Mouse (Mus musculus) gastrocnemius, adult 18-20 months (tissue): ENCODE measurements at regions not wholly inside any gene's neighbourhood (a gene's known extent, or its start where the extent isn't known, plus 50 kb on each side); places are given as distances from the start of the nearest gene placed in this dataset.

Experiments used
- DNase-seq: peaks from one replicate; pipeline ENCODE4 v3.0.0; 2021; ENCODE audit warnings: low spot score

- no peak for DNase-seq
Measured at GRCm38 (mm10) chr13:82361379-82361778, 578.5 kb downstream of the Cetn3 start.

DNA sequence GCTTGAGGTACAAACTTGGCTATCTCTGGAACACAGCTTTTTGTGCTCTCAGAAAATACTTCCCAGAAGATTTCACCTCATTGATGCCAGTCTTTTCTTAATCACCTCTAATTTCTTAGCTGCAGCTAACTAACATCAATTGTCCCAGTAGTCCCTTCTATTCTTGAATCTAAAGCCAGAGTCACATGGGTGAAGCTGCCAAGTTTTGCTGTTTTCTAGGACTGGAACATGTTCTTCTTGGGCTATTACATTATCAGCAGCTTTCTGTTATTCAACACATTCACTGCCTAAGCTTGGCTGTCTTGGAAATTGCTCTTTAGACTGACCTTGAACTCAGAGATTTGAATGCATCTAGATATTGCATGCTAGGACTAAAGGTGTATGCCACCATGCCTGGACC is 583.9 kb downstream of the Cetn3 start:
- DNase-seq = no peak

DNA sequence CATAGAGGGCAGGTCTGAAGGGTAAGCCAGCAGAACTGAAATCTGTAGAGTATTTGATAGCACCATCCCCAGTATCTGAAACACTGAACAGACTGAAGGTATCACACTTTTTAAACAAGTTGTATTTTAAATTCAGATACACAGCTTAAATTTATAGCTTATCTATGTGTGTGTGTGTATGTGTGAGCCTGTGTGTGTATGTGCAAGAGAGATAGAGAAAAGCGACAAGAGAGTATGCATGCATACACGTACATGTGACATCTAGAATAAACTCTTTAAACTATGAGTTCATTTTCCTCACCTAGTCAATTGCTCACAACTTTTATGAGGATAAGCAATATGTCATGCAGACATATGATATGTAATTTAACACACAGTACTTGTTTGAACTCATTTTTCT is 588.7 kb downstream of the Cetn3 start:
- DNase-seq = no peak

- no peak for DNase-seq
Measured at GRCm38 (mm10) chr13:82372612-82373011, 589.7 kb downstream of the Cetn3 start.

- no peak for DNase-seq
Measured at GRCm38 (mm10) chr13:82392908-82393307, 610.0 kb downstream of the Cetn3 start.

GRCm38 (mm10) chr13:82393496-82393895 is 610.6 kb downstream of the Cetn3 start:
- DNase-seq = no peak

DNA sequence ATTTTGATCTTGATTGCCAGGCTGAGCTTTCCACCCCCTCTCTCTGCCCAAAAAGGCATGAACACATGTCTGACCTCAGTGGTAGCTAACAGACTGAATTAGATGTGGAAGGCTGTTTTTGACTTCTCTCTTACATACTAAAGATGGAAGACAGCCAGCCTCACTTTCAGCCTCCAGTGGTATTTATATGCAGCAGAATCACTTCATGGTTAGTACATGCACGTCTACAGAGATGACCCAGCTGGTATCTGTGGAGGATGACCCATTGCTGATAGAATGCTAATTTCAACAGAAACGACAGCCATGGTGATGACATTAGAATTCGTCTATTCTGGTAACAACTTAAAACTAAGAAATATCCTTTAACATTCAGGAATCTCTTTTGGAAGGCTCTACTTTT is 630.8 kb downstream of the Cetn3 start:
- no peak for DNase-seq

GRCm38 (mm10) chr13:82420966-82421365 is 638.1 kb downstream of the Cetn3 start:
- no peak for DNase-seq

GRCm38 (mm10) chr13:82423911-82424654 is 641.2 kb downstream of the Cetn3 start:
- DNase-seq = no peak

GRCm38 (mm10) chr13:82424732-82425341 is 642.0 kb downstream of the Cetn3 start:
- DNase-seq = no peak

GRCm38 (mm10) chr13:82432411-82432810 is 649.5 kb downstream of the Cetn3 start:
- DNase-seq = no peak

DNA sequence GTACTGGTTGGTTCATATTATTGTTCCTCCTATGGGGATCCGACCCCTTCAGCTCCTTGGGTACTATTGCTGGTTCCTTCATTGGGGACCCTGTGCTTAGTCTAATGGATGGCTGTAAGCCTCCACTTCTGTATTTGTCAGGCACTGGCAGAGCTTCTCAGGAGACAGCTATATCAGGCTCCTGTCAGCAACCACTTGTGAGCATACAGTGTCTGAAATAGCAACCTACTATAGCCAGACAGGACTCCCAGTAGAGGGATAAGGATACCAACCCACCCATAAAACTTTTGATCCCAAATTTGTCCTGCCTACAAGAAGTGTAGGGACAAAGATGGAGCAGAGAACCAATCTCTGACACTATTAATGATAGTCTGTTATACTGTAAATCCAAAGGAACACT is 656.4 kb downstream of the Cetn3 start:
- DNase-seq = no peak

DNA sequence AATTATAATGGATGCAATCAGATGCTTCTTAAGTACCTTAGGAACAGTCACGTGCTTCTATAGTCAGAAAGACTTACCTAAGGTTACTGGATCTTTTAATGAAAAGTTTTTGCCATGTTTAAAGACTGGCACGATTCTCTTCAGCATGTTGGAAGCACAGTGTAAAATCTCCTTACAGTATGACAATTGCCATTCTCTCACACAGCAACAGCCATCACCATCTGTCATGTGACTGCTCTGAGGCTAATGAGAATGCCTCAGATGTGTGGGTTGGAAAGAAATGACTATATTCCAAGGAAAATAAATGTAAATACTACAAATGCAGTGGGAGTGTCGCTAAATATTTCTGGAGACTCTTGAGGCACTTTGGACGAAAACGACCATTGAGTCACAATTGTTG is 670.8 kb downstream of the Cetn3 start:
- no peak for DNase-seq

DNA sequence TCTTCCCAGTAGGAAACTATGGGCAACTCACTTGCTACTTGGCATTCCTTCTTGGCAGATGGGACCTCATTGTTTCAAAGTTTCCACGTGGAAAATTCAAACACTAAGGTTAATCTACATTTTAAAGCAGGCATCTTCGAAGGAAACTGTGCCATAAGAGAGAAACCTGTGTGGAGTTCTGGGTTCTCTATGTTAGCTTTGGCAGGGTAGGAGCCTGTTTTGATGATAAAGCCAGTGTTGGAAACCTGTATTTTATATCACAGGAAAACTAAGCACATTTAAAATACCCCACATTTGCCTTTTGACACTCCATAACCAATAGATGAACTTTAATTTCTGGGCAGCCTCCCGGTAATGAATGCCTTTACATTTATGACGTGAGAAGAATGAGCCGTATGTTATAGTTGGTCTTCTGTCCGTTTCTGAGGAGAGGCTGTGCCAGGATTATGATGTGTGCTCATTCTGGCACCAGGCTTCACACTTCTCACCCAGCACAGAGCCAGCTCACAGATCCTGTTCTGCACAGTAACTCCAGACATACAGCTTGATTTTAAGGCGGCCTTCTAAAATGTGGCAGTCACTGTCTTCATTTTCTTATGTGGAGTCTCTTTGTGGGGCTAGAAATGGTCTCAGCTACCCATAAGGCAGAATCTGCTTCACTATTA is 700.5 kb downstream of the Cetn3 start:
- no peak for DNase-seq

DNA sequence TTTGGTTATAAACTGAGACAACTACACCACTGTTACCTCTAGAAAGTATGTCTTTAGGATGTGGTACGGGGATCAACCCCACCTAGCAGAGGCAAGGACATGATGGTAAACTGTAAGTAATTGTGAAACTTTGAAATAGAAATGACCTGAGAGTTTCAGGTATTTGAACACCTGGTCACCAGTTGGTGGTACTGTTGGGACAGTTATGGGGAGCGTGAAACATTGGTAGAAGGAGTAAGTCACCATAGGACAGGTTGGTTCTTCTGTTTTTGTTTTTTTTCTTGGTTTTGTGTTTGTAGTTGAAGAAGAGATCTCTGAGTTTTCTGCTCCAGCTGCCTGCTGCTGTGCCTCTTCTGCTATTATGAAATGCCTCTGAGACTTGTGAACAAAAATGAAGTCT is 713.7 kb downstream of the Cetn3 start:
- peak; percentile 3 for DNase-seq

- DNase-seq = no peak
Measured at GRCm38 (mm10) chr13:82508176-82508575, 725.3 kb downstream of the Cetn3 start.

GRCm38 (mm10) chr13:82509512-82509911 is 726.6 kb downstream of the Cetn3 start:
- no peak for DNase-seq
